Mouse (Mus musculus) regulatory T cell (primary cell): ENCODE measurements at regions not wholly inside any gene's neighbourhood (a gene's known extent, or its start where the extent isn't known, plus 50 kb on each side); places are given as distances from the start of the nearest gene placed in this dataset.

Source experiments
- in situ Hi-C: fragments of 300-600 bp; cut with MboI, MseI; formaldehyde crosslinking; loops from one replicate; pipeline ENCODE4 v1.15.1; 2025; ENCODE audit warnings: high pct_unique_total_duplicates

- in situ Hi-C loops = no loop called here
Measured at GRCm38 (mm10) chr10:17200524-17201426, 522.2 kb upstream of the Cited2 start.

DNA sequence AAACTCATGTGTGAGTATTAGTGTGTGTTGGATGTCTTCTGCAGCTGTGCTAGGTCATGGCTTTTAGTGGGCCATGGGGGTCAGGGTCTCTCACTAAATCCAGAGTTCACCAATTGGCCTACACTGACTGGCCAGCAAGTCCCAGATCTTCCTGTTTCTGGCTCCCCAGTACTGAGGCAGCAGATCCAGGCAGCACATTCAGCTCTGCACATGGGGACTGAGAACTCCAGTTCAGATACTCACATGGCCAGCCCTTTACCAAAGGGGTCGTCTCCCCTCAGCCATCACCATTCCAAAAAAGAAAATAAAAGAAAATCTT is 521.6 kb upstream of the Cited2 start:
- in situ Hi-C loops = no loop called here

GRCm38 (mm10) chr10:17202556-17203415 is 520.2 kb upstream of the Cited2 start:
- in situ Hi-C loops = no loop called here

- in situ Hi-C loops = no loop called here
Measured at GRCm38 (mm10) chr10:17203416-17204110, 519.5 kb upstream of the Cited2 start.

GRCm38 (mm10) chr10:17204153-17204552 is 518.9 kb upstream of the Cited2 start:
- in situ Hi-C loops = no loop called here

DNA sequence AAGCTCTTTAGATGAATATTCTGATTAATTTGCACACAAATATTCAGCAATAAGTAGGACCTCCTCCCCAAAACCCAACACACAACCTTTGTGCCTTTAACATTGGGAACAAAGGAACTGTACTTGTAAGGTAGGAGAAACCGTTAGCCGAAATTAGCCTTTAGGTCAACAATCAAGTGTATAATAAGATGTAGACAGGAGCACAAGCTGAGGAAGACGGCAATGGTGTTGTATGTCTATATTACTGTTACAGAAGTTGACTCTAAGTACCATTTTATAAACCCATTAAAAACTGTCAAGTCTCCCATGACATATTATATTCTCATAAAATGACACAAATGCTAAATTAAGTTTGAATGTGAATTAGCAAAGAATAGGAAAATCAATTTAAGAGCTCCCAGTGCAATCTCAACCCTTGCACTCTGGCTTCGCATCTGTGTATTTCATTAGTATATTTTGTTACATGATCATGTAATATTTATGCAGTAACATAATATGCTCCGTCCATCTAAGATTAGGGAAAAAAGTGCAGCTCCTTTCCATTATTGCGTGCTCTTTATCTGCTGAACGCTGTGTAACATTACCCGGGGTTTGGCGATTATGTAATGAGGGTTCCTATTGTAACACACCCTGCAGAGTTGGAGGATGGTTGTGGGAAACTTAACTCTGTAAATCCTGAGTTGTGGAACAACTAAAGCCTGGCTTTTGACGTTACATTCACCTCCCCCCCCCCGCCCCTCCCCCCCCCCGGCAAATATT is 510.3 kb upstream of the Cited2 start:
- in situ Hi-C loops = no loop called here

- in situ Hi-C loops = no loop called here
Measured at GRCm38 (mm10) chr10:17213310-17214064, 509.5 kb upstream of the Cited2 start.

GRCm38 (mm10) chr10:17214065-17214440 is 509.0 kb upstream of the Cited2 start:
- in situ Hi-C loops = no loop called here

GRCm38 (mm10) chr10:17215029-17215428 is 508.0 kb upstream of the Cited2 start:
- in situ Hi-C loops = no loop called here

DNA sequence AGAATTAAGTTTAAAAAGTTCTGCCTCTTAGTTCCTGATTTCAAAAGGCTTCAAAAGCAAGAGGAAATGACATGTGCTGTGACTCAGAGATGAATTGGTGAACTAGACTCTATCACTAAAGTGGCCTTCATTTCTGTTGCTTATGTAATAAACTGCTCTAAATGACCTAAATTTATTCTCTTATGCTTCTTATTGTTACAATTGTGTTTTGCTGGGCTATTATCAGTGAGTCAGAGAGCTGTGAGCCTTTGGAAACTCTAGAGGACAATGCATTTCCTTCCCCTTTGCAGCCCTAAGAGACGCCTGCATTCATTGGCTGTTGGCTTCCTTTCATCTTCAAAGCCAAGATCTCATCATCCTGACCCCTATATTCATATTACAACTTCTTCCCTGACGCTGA is 501.5 kb upstream of the Cited2 start:
- in situ Hi-C loops = no loop called here

- in situ Hi-C loops = no loop called here
Measured at GRCm38 (mm10) chr10:17225727-17226126, 497.3 kb upstream of the Cited2 start.

- in situ Hi-C loops = no loop called here
Measured at GRCm38 (mm10) chr10:17230040-17230818, 492.8 kb upstream of the Cited2 start.

- in situ Hi-C loops = no loop called here
Measured at GRCm38 (mm10) chr10:17235955-17236650, 486.9 kb upstream of the Cited2 start.

GRCm38 (mm10) chr10:17236761-17237160 is 486.3 kb upstream of the Cited2 start:
- in situ Hi-C loops = no loop called here

- in situ Hi-C loops = no loop called here
Measured at GRCm38 (mm10) chr10:17237463-17237862, 485.6 kb upstream of the Cited2 start.

GRCm38 (mm10) chr10:17237918-17238850 is 484.8 kb upstream of the Cited2 start:
- in situ Hi-C loops = no loop called here

DNA sequence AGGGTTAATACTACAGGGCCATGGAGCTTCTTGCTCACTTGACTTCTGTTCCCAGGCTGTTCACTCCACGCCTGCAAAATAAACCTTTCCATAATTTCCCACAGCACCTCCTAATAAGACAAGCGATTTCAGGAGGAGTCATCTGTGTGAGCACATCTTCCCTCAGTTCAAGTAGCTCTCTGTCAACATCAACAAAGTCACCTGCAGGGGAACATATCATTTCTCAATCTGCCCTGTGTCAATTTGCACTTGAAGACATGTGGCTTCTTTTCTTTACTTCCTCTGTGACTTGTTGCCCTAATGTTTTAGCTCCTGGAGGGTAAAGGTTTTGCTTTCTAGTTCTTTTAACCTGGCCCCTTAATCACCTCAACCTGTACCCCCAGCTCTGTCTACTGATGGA is 474.7 kb upstream of the Cited2 start:
- in situ Hi-C loops = no loop called here

DNA sequence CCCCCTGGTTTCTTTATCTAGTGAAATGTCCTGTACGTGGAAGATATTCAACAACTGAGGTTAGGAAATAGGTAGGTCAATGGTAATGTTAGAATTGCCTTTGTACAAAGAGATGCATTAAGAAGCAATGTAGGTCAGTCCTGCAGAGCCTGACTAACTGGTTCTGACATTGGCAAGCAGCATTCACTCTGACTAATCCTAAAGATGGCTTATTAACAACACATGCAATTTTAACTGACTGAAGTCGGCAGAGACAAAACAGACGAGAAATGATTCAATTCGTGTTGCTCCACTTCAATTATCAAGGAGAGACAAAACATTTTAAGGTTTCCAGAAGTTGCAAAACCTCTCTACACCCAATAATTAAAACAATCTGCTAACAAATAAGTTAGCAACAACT is 470.0 kb upstream of the Cited2 start:
- in situ Hi-C loops = no loop called here
